Mouse (Mus musculus): ENCODE results near the gene Mapk1ip1l. TPM values are rescaled to one million over a fixed set of nuclear protein-coding genes. Genes with fewer than 3 reads are reported as not detected.

Gene Mapk1ip1l
- total RNA-seq, 2 experiments from 2014 or later: 46.1 to 115 TPM

DNA sequence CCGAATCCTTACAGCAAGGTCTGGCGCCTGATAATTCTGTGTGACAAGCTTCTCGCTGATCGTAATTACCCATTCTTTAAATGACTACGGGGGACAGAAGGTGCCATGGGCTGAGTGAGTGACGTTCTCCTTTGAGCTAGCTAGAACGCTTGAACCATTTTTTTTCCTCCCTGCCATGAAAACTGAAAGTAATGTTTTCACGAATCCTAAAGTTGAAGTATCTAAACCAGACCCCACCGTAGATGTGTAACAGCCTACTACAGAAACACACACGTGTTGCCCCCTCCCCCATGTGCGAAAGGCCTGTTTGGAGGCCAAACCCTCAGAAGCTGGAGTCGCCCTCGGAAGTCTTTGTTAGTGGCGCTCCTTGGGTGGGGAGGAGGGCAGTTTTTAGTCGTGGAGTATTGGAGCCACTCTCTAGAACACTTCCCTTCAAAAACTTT lies 774 bp downstream of the Mapk1ip1l start:
- ATAC-seq (replicated peaks; ENCODE audit: low FRiP score, low TSS enrichment, poor library complexity, severe bottlenecking): peak; percentile 35; the same call in 1 of the 2 replicates

DNA sequence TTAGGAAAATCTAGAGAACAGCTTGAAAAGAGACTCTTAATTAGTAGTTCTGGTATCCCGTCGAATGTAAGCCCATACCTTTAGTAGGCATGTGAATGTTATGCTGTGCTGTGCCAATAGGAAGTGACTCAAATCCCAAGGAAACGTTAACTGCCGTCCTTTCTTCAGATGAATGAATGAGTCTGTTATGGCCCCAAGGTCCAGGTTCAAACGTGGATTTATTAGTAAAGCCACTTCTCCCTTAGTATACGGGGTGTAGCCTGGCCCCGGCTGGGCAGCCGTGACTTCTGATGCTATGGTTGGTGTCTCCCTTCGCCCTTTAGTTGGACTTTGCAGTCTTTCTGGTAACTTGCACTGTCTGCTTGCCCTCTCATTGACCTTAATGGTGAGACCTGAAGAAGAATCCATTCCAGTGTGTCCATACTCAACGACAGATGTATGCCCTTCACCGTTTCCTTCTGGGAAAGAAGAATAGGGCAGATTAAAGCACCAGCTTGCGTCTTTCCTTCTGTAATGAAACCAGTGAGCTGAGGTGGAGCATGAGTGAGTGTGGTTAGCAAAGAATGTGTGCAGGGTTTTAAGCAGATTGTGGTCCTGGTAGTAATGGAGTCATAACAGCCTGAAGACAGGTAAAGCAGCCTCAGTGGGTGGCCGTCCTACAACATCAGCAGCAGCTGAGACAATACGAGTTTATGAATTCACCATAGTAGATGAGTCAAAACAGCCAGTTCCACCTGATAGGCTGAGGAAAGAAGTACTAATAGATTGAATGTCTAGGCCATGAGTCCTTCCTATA lies 5.0 kb downstream of the Mapk1ip1l start:
- ATAC-seq (replicated peaks; ENCODE audit: low FRiP score, low TSS enrichment, poor library complexity, severe bottlenecking): no peak

DNA sequence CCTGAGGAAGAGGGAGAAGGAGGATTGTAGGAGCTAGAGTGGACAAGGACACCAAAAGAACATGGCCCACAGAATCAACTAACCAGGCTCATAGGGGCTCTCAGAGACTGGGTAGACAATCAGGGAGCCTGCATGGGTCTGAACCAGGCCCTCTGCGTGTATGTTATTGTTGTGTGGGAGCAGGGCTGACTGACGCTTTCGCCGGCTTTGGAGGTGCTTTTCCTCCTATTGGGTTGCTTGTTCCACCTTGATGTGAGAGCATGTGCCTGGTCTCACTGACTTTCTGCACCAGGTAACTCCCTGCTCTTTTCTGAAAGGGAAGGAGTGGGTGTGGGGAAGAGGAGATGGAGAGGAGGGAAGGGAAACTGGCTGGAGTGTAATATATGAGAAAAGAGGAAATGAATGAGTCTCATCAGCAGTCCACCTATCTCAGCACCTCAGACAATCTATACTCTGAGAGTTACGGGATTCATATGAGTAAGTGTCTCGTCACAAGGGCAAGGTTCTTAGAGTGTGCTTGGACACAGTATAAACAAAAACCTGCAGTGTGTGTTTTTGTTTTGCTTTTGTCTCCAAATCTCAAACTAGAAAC lies 6.8 kb downstream of the Mapk1ip1l start:
- no peak for ATAC-seq (replicated peaks; ENCODE audit: low FRiP score, low TSS enrichment, poor library complexity, severe bottlenecking)

- ATAC-seq (replicated peaks; ENCODE audit: low FRiP score, low TSS enrichment, poor library complexity, severe bottlenecking): no peak
These were observed 7.9 kb downstream of the Mapk1ip1l start for GRCm38 (mm10) chr14:47305933-47306332.

DNA sequence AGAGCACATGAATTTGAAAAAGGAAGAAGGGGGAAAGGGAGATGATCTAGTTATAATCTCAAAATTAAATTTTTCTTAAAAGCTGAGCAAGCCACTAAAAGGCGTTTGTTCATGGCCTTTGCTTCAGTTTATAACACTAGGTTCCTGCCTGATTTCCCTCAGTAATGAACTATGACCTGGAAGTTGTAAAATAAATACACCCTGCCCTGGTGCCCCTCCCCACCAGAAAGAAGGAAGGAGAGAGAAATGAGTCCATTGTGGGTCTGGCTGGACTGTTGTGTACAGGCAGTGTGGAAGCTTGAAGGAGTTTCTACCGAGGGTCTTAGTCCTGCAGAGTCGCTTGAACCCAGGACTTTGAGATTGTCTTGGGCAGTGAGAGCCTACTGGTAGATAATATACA lies 9.6 kb downstream of the Mapk1ip1l start:
- ATAC-seq (replicated peaks; ENCODE audit: low FRiP score, low TSS enrichment, poor library complexity, severe bottlenecking): no peak

GRCm38 (mm10) chr14:47309061-47309460 lies 11.0 kb downstream of the Mapk1ip1l start:
- no peak for ATAC-seq (replicated peaks; ENCODE audit: low FRiP score, low TSS enrichment, poor library complexity, severe bottlenecking)

DNA sequence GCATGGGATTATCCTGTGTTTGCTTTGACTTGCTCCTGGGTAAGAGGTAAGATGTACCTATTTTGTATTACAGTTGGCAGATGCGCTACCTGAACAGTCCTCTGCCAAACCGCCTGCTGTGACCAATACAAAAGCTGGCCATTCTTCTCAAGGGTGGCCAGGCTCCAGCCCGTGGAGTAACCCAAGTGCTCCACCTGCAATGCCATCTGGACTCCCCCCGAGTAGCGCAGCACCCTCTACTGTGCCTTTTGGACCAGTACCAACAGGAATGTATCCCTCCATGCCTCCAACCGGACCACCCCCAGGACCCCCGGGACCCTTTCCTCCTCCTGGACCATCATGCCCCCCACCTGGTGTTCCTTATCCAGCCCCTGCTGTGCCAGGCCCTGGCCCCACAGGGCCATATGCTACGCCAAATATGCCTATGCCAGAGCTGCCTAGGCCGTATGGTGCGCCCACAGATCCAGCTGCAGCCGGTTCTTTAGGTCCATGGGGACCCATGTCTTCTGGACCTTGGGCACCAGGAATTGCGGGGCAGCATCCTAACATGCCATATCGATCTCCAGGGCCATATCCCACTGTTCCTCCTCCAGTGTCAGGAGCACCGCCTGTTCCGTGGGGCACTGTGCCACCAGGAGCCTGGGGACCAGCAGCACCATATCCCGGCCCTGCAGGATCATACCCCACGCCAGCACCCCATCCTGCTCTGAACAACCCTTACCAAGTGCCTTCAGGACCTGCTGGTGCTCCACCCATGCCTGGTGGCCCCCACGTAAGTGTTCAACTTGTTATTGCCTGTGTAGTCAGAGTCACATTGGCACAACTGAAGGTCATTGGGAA lies 12.5 kb downstream of the Mapk1ip1l start:
- ATAC-seq (replicated peaks; ENCODE audit: low FRiP score, low TSS enrichment, poor library complexity, severe bottlenecking): no peak; the same call in 1 of the 2 replicates

DNA sequence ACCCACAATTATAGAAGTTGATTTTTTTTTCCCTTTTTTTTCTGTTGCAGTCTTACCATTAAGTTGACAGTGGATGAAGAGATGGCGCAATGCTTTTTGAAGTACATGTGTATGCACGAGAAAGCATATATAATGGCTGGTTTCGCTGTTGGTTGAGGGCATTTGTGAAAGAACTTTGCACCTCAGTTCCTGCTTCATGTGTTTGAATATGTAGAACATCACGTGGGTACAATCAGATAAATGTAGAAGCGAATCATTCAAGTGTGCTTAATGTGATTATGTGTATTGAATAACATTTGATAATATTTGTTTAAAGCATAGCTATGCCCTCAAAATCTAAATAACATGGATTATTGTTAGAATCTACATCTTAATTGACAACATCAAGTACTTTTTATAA lies 21.3 kb downstream of the Mapk1ip1l start:
- no peak for ATAC-seq (replicated peaks; ENCODE audit: low FRiP score, low TSS enrichment, poor library complexity, severe bottlenecking)

DNA sequence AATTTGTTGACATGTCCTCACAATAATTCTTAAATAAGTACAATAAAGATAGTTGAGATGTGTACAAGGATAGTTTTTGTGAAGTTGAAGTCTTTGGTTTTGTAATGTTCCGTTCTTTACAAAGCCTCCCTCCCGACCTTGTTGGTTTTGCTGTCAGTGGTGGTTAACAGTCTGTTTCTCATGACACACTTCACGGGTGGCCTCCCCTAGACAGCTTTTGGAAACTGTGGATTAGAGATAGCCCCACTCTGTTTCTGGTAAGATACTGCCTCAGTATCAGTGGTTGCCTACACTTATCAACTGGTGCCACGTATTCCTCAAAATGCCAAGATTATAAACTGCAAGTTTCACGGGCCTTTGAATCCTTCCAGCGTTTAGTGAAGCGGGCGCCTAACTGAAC lies 23.5 kb downstream of the Mapk1ip1l start:
- ATAC-seq (replicated peaks; ENCODE audit: low FRiP score, low TSS enrichment, poor library complexity, severe bottlenecking): peak; percentile 95

DNA sequence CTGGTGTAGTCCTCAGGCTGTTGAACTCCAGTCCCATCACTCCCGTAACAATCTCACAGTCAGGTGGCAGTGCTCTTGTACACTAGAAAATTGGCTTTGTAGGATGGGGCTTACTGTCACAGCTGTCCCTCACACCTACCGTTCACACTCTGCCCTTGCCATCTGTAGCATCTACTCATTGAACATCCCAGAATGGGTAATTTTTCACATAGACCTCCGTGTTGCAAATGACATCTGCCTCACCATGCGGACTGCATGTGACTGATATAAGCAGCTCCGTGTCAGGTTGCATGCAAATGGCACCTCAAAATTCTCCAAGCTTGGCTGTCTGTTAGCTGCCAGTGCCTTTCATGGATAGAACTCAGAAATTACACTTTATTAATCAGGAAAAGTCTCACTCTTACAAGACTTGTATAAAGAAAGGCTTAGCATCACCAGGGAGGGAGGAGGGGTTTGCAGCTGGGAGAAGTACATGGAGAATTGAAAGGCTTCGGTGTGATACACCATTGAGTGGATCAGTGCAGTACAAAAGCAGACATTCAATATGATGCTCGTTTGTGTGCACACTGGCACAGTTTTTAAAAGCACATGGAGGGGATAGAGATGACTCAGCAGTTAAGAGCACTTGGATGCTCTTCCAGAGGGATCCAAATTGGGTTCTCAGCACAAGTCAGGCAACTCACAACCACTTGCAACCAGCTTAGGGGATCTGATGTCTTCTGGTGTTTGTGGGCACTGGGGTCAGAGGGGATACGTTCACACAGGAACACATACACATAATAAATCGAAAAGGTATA lies 28.1 kb downstream of the Mapk1ip1l start:
- no peak for ATAC-seq (replicated peaks; ENCODE audit: low FRiP score, low TSS enrichment, poor library complexity, severe bottlenecking)

GRCm38 (mm10) chr14:47327347-47327746 lies 29.3 kb downstream of the Mapk1ip1l start:
- no peak for ATAC-seq (replicated peaks; ENCODE audit: low FRiP score, low TSS enrichment, poor library complexity, severe bottlenecking)

- no peak for ATAC-seq (replicated peaks; ENCODE audit: low FRiP score, low TSS enrichment, poor library complexity, severe bottlenecking)
These were observed 33.9 kb downstream of the Mapk1ip1l start for GRCm38 (mm10) chr14:47331920-47332319.

- ATAC-seq (replicated peaks; ENCODE audit: low FRiP score, low TSS enrichment, poor library complexity, severe bottlenecking): peak; percentile 74
These were observed 36.8 kb downstream of the Mapk1ip1l start for GRCm38 (mm10) chr14:47334819-47335218.

DNA sequence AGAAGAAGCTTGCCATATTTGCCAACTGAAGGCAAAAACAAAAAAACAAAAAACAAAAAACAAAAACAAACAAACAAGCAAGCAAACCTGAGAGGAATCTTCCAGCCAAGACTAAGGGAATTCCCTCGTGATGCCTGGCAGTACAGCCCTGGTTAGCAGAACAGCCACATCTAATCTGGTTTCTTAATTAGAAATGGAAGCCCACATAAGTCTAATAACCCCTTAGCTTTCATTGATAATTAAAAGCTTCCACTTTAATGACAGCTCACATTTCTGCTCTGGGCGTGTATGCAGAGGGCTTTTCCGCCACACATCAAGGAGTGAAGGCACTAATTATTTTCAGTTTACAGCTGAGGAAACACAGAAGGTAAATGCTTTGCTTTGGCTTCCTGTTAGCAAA lies 37.2 kb downstream of the Mapk1ip1l start:
- no peak for ATAC-seq (replicated peaks; ENCODE audit: low FRiP score, low TSS enrichment, poor library complexity, severe bottlenecking)

DNA sequence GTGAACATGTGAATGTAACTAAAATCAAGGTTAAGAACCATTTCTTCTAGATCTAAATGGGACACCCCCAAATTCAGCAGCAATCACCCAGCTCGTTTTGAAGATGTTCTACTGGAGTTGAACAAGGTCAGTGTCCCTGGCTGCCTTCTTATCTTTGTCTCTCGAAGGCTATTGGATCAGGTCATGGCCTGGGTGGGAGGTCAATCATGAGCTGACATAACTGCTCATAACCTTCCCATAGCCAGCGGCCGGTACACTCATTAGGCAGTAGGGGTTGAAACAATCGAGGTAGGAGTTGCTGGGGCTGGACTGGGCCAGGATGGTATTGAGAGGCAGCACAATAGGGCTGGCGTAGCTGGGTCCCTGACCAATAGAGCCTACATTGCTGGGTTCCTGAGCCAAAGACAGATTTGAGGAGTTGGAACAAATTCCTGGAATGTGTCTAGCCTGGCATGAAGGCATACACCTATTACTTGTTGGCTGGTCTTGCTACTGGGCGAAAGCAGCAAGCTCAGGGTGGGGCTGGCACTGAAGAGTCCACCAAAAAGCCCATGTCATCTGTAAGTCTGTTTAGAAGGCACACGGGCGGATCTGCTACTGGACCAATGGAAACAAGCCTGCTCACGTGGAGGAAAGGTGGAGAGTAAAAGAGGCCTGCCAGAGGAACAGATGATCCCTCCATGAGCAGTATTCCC lies 42.3 kb downstream of the Mapk1ip1l start:
- no peak for ATAC-seq (replicated peaks; ENCODE audit: low FRiP score, low TSS enrichment, poor library complexity, severe bottlenecking)

GRCm38 (mm10) chr14:47341811-47342291 lies 43.8 kb downstream of the Mapk1ip1l start:
- ATAC-seq (replicated peaks; ENCODE audit: low FRiP score, low TSS enrichment, poor library complexity, severe bottlenecking): no peak

DNA sequence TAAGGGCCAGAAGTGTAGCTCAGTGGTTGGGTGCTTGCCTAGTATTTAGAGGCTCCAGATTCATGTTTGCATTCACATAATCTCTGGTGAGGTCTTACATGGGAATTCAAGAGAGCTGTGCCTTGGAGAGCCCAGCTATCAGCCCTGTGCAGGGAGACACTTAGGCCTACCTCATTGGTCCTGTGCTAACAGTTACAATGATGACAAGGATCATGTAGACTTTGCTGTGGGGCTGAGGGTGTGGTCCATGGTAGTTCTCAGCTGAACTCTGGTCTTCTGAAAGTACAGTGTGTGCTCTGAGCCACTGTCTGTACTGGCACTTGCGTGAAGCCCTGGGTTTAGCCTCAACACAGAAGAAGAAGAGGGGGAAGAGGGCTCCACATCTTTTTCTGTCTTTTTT lies 48.6 kb downstream of the Mapk1ip1l start:
- peak; percentile 84 for ATAC-seq (replicated peaks; ENCODE audit: low FRiP score, low TSS enrichment, poor library complexity, severe bottlenecking)

DNA sequence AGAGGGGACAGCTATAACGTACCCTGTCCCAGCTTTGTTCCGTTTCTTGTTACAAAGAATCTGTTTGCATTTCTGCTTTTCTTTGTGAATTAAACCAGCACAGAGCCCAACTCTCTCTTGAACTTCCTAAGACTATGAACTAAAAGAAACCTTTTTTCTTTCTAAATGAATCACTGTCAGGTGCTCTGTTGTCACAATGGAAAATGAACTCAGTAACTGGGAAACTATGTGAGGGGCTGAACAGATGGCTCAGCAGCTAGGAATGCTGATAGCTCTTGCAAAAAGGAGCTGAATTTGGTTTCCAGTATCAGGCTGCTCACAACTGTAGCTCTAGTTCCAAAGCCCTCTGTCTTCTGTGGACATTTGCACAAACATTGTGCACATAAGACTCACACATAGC lies 52.9 kb downstream of the Mapk1ip1l start:
- ATAC-seq (replicated peaks; ENCODE audit: low FRiP score, low TSS enrichment, poor library complexity, severe bottlenecking): no peak

DNA sequence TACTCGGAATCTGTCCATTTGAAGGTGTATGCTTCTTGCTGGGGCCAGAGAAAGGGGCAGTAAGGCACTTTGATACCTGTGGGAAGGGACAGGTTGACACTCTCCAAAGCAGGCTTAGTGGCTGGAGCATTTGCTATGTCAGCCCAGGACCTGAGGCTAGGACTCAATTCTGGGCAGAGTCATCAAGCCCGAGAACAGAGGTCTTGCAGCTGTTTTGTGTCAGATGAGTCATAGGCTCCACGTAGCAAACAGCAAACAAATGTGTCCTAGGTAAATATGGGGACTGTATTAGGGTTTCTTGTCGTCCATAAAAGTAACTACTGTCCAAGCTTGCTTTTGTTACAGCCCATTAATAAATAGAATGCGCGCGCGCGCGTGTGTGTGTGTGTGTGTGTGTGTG lies 54.2 kb downstream of the Mapk1ip1l start:
- ATAC-seq (replicated peaks; ENCODE audit: low FRiP score, low TSS enrichment, poor library complexity, severe bottlenecking): no peak

All from megakaryocyte-erythroid progenitor cell, adult 5-6 weeks (primary cell).